Mouse (Mus musculus): ENCODE results near the gene Fam126a.

GRCm38 (mm10) chr5:24036731-24037130 lies 6.2 kb upstream of the Fam126a start:
- no peak for TF ChIP-seq CTCF (IDR thresholded peaks at IDR 0.05; ENCODE audit: extremely low read depth, insufficient read depth, low read length)
- TF ChIP-seq POLR2A (IDR thresholded peaks at IDR 0.05; ENCODE audit: extremely low read depth, insufficient read depth, low read length) = no peak

All from cortical plate, adult 2 months (tissue).